Mouse (Mus musculus) thymus, postnatal 36 days (tissue): Measurements from ENCODE around the gene Zmat5.
A peak's percentile ranks its signal among the peaks of the same experiment; 100 is the strongest.

ENCODE experiments used
- DNase-seq, 2 experiments: peaks; one replicate each; pipeline ENCODE4 v3.0.0; 2022; ENCODE audit warnings: mixed read lengths in 2 of 2

Gene Zmat5

GRCm38 (mm10) chr11:4737682-4738081 lies 33.2 kb downstream of the Zmat5 start:
- no peak for DNase-seq

- DNase-seq = no peak
These were observed 34.2 kb downstream of the Zmat5 start for GRCm38 (mm10) chr11:4738719-4739118.

- DNase-seq = no peak
These were observed 36.3 kb downstream of the Zmat5 start for GRCm38 (mm10) chr11:4740785-4741184.

GRCm38 (mm10) chr11:4744691-4745090 lies 40.2 kb downstream of the Zmat5 start:
- DNase-seq = no peak

GRCm38 (mm10) chr11:4745969-4746368 lies 41.5 kb downstream of the Zmat5 start:
- no peak for DNase-seq

GRCm38 (mm10) chr11:4746733-4747132 lies 42.3 kb downstream of the Zmat5 start, which contains the start of gene Cabp7:
TSS of gene Cabp7 (minus strand) at chr11:4746778.
- DNase-seq = no peak

- DNase-seq = no peak
These were observed 42.8 kb downstream of the Zmat5 start for GRCm38 (mm10) chr11:4747285-4747684.

GRCm38 (mm10) chr11:4750263-4750662 lies 45.8 kb downstream of the Zmat5 start:
- peak; percentile 31 to 32 for DNase-seq

GRCm38 (mm10) chr11:4752836-4753235 lies 48.4 kb downstream of the Zmat5 start:
- no peak for DNase-seq

- no peak for DNase-seq
These were observed 49.6 kb downstream of the Zmat5 start for GRCm38 (mm10) chr11:4754036-4754435.

- DNase-seq = no peak
These were observed 50.4 kb downstream of the Zmat5 start for GRCm38 (mm10) chr11:4754867-4755266.

GRCm38 (mm10) chr11:4756460-4756859 lies 52.0 kb downstream of the Zmat5 start:
- no peak for DNase-seq

GRCm38 (mm10) chr11:4756984-4757788 lies 52.7 kb downstream of the Zmat5 start:
- no peak for DNase-seq

GRCm38 (mm10) chr11:4757789-4758158 lies 53.3 kb downstream of the Zmat5 start:
- no peak for DNase-seq

- DNase-seq = no peak
These were observed 56.0 kb downstream of the Zmat5 start for GRCm38 (mm10) chr11:4760438-4760837.

- no peak for DNase-seq
These were observed 57.5 kb downstream of the Zmat5 start for GRCm38 (mm10) chr11:4761991-4762390.

- DNase-seq = no peak
These were observed 58.0 kb downstream of the Zmat5 start for GRCm38 (mm10) chr11:4762511-4762910.

- no peak for DNase-seq
These were observed 59.2 kb downstream of the Zmat5 start for GRCm38 (mm10) chr11:4763631-4764030.

- DNase-seq = no peak
These were observed 60.0 kb downstream of the Zmat5 start for GRCm38 (mm10) chr11:4764476-4764875.

- DNase-seq = no peak
These were observed 63.9 kb downstream of the Zmat5 start for GRCm38 (mm10) chr11:4768399-4768798.

- no peak for DNase-seq
These were observed 64.8 kb downstream of the Zmat5 start for GRCm38 (mm10) chr11:4769293-4769692.

- DNase-seq = no peak
These were observed 65.4 kb downstream of the Zmat5 start for GRCm38 (mm10) chr11:4769881-4770280.

- no peak for DNase-seq
These were observed 67.3 kb downstream of the Zmat5 start for GRCm38 (mm10) chr11:4771756-4772155.

GRCm38 (mm10) chr11:4772925-4773324 lies 68.4 kb downstream of the Zmat5 start:
- peak; percentile 49 to 53 for DNase-seq

GRCm38 (mm10) chr11:4780927-4781326 lies 76.4 kb downstream of the Zmat5 start:
- DNase-seq = no peak
